Mouse (Mus musculus) CD4-positive, CD25-positive, alpha-beta regulatory T cell, adult 2 months (primary cell): ENCODE results near the gene Sparcl1.
A peak's percentile ranks its signal among the peaks of the same experiment; 100 is the strongest.

Experiments
- DNase-seq: peaks from one replicate; pipeline ENCODE4 v3.0.0-alpha.2; 2012; ENCODE audit warnings: low read depth, low spot score

Gene Sparcl1

DNA sequence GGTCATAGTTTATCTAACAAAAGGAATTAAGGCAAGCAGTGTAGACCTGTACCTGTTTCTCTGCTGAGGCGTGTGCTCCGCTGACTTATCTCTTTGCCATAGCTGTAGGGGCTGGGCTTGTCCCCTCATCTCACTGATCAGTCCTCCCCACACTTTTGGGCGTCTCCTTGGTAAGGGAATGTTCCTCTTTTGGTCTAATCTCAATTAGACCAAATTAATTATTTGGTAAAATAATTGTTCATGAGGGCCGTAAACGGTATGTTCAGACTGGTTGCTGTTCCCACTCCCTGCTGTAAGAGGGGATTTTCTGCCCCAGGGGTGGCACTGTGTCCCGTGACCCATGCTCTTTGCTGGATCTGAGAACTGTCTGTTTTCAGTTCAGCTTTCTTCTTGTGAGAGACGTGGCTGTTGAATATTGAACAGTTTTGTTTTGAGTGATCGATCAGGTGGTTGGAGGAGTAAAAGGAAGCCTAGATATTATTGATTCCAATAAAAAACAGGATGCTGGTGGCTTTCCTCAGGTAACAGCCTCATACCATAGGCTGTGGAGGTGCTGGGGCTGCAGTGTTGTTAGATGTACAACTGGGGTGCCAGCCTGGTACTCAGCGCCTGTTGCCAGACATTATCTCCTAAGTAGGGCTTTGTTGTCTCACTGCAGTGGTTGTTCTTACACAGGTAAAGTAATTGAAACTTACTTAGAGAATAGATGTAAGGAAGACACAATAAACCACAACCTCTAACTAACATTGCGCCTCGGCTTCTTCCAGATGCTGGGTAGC lies 50.6 kb downstream of the Sparcl1 start:
- DNase-seq = no peak

DNA sequence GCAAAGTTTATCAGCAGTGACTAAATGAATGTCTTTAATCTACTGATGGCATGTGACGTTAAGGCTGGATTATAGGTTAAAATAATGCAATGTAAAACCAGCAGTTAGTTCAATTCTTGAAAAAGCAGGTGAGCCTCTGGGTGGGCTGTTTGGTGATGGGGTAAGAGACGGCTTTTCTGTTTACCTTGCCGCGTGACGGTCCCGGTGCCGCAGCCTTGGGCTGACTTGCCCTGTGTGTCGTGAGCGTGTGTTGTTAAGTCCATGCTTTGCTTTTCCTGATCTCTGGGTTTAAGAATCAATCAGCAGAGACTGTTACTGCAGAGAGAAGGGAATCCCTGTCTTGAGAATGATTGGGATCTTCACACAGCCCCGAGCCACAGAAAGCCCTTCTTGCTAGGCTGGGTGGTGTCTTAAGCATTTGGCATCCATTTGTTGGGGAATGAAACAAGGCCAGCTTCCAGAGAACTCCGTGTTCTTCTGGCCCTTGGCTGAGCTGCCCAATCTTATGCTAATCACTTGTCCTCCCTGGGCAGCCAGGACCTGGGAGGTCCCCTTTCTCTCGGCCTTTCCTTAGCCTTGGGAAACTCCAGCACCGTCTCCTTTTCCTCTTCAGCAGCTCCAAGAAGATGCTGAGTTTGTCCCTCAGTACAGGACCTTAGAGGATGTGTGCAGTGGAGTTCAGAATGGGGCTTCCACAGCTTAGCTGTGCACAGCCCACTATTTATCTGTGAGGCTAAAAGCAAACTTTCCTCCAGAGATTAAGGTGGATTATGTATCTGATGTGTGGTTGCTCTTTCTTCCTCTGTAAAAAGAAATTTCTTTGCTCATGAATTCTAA lies 51.4 kb downstream of the Sparcl1 start:
- DNase-seq = no peak

DNA sequence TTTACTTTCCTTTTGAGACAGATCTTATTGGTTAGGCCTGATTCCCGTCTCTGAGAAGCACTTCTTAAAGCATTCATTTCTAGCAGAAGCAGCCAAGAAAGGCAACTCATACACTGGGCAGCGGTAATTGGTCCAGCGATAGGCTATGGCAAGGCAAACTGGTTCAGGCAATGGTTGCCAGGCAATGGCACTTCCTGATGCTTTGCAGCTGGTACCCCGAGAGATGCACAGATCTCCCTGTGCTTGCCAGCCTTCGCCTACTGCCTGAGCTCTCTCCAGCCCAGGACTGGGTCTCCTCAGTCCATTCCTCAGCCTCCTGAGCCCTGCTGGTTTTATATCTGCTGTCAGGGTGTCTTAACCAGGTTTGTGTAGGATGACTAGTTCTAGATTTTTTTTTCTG lies 53.1 kb downstream of the Sparcl1 start:
- DNase-seq = no peak

DNA sequence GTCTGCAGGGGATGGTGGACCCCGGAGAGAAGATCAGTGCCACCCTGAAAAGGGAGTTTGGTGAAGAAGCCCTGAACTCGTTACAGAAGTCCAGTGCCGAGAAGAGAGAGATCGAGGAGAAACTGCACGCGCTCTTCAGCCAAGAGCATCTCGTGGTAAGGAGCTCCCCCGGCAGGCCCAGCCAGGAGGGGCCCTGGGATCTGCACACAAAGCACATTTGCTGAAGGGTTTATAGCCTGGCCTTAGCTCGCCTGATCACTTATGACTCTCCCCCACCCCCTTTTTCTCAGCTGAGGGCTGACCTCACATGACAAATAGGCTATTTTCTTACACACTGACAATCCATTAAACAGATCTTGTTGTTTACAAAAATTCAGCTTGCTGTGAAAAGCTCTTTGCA lies 53.9 kb downstream of the Sparcl1 start:
- no peak for DNase-seq

DNA sequence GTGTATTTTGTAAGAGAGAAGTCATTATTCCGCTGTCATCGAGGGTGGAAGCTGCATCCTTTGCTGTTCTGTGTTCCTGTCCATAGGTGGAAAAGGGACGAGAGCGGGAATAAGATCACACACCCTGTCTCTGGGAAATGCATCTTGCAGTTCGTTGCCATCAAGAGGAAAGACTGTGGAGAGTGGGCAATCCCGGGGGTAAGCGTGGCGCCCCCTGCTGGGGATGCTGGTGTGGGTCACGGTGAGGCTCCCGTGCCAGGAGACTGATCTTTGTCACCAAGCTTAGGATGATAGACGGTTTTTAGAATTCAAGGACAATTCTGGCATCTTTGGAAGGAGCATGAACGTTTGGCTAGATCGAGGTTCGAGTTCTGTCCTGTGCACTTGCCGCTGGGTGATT lies 55.5 kb downstream of the Sparcl1 start:
- peak; percentile 72 for DNase-seq

GRCm38 (mm10) chr5:104056295-104056694 lies 57.2 kb downstream of the Sparcl1 start:
- no peak for DNase-seq

DNA sequence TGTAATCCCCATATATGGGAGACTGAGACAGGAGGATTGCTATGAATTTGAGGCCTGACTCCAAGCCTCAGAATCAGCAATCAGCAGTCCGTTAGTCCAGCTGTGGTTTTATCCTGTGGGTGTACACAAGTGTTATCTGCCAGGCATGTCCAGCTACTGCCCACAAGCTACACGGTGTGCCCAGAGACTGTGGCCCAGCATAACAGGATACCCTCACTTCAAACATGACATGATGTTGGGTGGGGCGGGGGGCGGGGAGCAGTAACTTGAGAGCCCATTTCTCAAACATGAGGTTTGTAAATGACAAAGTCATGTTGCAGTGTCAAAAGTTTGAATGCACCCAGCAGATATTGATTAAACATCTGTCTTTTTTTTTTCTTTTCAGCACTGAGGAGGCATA lies 57.7 kb downstream of the Sparcl1 start:
- DNase-seq = no peak

GRCm38 (mm10) chr5:104054938-104055337 lies 58.6 kb downstream of the Sparcl1 start:
- DNase-seq = no peak

DNA sequence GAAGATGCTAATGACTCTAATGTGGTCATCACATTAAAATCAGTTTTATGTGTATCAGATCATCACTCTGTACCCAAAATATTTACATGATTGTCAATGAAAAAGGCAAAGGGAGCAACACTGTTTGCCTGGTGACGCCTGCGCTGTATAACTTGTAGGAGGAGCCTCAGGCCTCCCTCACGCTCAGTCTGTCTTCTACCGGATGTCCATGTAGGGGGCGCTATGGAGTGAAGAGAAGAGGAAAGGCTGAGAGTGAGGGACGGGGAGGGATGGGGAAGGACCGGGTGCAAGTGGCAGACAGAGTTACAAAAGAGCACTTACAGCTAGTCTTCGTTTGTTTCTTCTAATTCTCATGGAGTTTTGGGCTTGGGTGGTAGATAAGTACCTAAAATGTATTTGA lies 60.6 kb downstream of the Sparcl1 start:
- peak; percentile 62 for DNase-seq

DNA sequence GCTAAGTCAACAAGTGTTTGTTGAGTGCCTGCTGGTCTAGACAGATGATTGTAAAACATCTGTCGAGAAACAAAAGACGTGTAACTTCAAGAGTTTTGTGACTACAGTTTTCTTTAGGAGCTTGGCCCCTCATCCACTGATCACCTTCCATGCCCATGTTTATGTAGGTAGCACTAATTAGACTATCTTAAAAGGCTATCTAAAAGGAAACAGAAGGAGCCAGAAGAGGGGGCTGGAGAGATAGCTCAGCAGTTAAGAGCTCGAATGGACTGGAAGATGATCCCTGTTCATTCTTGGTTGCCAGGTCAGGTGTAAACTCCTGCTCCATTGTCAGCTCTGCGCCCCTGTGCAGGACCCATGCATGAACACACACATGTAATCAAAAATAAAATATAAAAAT lies 65.4 kb downstream of the Sparcl1 start:
- peak; percentile 16 for DNase-seq

- DNase-seq = peak; percentile 33
Observed at GRCm38 (mm10) chr5:104047200-104048105, 66.1 kb downstream of the Sparcl1 start.

DNA sequence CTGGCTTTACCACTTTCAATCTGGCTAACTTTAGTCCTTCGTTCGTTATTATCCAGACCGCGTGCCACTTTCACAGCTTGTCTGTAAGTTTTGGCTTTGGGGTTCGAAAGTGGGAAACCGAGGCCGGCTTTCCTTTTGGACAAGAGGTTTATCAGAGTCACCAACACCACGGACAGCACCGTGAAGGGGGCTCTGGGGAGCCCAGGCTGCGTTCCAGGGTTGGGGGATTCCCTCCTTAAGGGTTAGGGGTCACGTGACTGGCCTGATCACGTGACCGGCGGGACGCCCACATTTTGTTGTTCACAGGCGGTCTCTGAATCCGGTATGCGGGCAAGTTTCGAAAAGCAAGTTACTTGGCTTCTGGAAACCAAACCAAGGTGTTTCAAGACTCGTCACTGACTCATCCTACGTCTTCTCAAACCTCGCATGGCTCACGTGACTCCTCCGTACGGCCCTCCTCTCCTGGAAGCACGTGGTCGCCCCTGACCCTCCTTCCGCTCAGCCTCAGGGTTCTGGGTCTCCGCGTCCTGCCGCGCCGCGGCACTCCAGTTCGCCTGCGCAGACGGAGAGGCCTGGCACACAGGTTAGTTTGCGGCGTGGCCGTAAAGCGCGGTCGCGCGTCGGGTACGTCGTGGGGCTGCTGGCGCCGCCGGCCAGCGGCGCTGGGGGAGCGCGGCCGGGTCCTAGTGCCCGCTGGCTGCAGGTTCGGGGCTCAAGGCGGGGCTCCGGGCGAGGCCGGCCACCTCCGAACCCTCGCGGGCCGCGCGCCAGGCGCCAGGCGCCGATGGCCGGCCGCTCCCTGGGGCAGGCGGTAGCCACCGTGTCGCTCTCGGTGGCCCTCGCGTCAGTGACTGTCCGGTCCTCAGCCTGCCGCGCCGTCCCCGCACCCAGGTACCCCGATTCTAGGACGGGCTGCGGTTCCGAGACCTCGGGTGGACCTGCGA lies 67.0 kb downstream of the Sparcl1 start, which contains the start of gene Nudt9:
Gene Nudt9 (plus strand): TSS at position 51 of the 944 bp plus-strand sequence.
- peak; percentile 99 for DNase-seq

GRCm38 (mm10) chr5:104043704-104044103 lies 69.8 kb downstream of the Sparcl1 start:
- DNase-seq = no peak

GRCm38 (mm10) chr5:104042906-104043305 lies 70.6 kb downstream of the Sparcl1 start:
- DNase-seq = no peak

DNA sequence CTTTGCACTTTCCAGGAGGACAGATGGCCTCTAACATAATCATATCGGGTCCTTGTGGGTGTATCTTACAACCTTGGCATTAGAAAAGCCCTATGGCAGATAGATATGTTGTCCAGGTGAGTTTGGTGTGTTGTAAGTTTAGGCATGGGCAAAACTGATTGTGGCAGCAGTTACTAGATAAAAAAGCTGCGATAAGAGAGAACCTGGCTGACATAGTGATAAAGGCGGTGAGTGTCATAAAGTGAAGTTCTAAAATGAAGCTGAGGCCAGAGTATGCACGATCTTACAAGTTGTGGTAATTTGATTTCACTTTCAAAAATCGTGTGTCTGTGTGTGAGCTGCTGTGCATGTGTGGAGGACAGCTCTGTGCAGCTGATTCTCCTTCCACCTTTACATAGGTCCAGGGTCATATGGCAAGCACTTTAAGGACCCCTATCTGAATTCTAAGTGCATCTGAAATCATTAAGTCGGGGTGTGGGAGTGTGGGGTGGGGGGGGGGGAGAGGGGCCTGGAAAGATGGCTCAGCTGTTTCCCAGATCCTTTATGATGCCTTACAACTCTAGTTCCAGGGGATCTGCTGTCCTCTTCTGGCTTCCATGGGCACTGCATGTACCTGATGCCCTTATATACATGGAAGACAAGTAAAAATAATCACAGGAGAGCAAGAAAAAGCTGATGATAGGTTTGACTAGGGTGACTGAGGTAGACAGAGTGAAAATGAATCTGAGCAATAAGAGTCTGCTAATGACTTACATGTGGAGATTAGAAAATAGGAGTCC lies 74.2 kb downstream of the Sparcl1 start:
- peak; percentile 52 for DNase-seq

- no peak for DNase-seq
Observed at GRCm38 (mm10) chr5:104036686-104037085, 76.8 kb downstream of the Sparcl1 start.

DNA sequence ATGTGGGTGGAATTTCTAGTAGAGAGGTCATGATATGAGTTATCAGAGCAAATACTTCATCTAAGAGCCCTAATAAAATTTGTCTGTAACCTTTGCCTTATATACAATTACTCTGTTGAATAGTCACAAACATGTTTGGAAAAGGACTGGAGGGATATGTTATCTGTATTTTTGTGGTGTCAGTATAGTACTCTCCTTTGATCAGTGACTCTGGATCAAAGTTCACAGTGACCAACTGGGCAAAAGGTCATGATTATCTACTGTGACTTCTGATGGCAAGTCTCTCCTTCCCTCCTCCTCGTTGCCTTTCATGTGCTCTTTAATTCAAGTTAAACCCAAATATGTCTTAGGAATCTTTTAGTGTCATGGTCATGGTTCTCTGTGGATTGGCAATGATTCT lies 77.7 kb downstream of the Sparcl1 start:
- DNase-seq = no peak

GRCm38 (mm10) chr5:104035066-104035465 lies 78.5 kb downstream of the Sparcl1 start:
- no peak for DNase-seq

- DNase-seq = no peak
Observed at GRCm38 (mm10) chr5:104032434-104033097, 81.0 kb downstream of the Sparcl1 start.
